Mouse (Mus musculus) ES-E14 (cell line): ENCODE results near the gene Ntrk3. TPM values are rescaled to one million over a fixed set of nuclear protein-coding genes. Genes with fewer than 3 reads are reported as not detected.

Source experiments
- DNase-seq: peaks from one replicate; pipeline ENCODE4 v3.0.0-alpha.2; 2013; ENCODE audit warnings: low read depth, low spot score
- H3K27ac ChIP-seq: 2 replicates; pipeline ENCODE4 v1.5.1; 2012; ENCODE audit warnings: low read depth, mild to moderate bottlenecking, low read length, moderate library complexity, mixed read lengths; ENCODE audit not compliant: poor library complexity, insufficient read depth, severe bottlenecking
- H3K36me3 ChIP-seq: 2 replicates; pipeline ENCODE4 v1.6.1; 2012; ENCODE audit warnings: mild to moderate bottlenecking, low read length, moderate library complexity, mixed read lengths; ENCODE audit not compliant: control insufficient read depth, poor library complexity, insufficient read depth, severe bottlenecking
- H3K4me1 ChIP-seq, 2 experiments: fragments of 150-350 bp in 1 of 2; sonication (generic) in 1 of 2; 2 replicates each; pipeline ENCODE4 v1.6.1; 2012; ENCODE audit warnings: low read length in 2 of 2, mild to moderate bottlenecking in 1 of 2, mixed read lengths in 1 of 2; ENCODE audit not compliant: control insufficient read depth in 2 of 2, insufficient read depth in 2 of 2, poor library complexity in 1 of 2
- H3K4me3 ChIP-seq, 2 experiments: fragments of 150-350 bp in 1 of 2; sonication (generic) in 1 of 2; 2 replicates each; pipeline ENCODE4 v1.5.1; 2012; ENCODE audit warnings: low read length in 2 of 2, low read depth in 1 of 2, mild to moderate bottlenecking in 1 of 2, mixed read lengths in 1 of 2; ENCODE audit not compliant: insufficient read depth in 1 of 2, poor library complexity in 1 of 2, severe bottlenecking in 1 of 2
- H3K9ac ChIP-seq: 2 replicates; pipeline ENCODE4 v1.6.1; 2012; ENCODE audit warnings: low read depth, mild to moderate bottlenecking, low read length, mixed read lengths; ENCODE audit not compliant: poor library complexity, insufficient read depth, severe bottlenecking
- H3K9me3 ChIP-seq: fragments of 150-350 bp; sonication (generic); 2 replicates; pipeline ENCODE4 v1.6.1; 2012; ENCODE audit warnings: low read depth, mild to moderate bottlenecking, low read length; ENCODE audit not compliant: control insufficient read depth, insufficient read depth
- CHD2 ChIP-seq: IDR thresholded peaks from 2 replicates; pipeline ENCODE4 v1.6.1; 2014; ENCODE audit warnings: mild to moderate bottlenecking, low read depth, low read length, inconsistent platforms
- HCFC1 ChIP-seq: IDR thresholded peaks from 2 replicates; pipeline ENCODE4 v1.6.1; 2012; ENCODE audit warnings: low read length, inconsistent platforms, borderline replicate concordance; ENCODE audit not compliant: insufficient read depth
- MAFK ChIP-seq: IDR thresholded peaks from 2 replicates; pipeline ENCODE4 v1.6.1; 2014; ENCODE audit warnings: mild to moderate bottlenecking, low read depth, low read length, inconsistent platforms; ENCODE audit not compliant: insufficient read depth
- ZC3H11A ChIP-seq: IDR thresholded peaks from 2 replicates; pipeline ENCODE4 v1.6.1; 2012; ENCODE audit warnings: low read depth, mild to moderate bottlenecking, inconsistent platforms, low read length, borderline replicate concordance
- ZNF384 ChIP-seq: IDR thresholded peaks from 2 replicates; pipeline ENCODE4 v1.6.1; 2012; ENCODE audit warnings: low read depth, low read length, inconsistent platforms
- in situ Hi-C, 2 experiments: fragments of 600-800 bp; cut with MboI; formaldehyde crosslinking; loops; one replicate each; pipeline ENCODE4 v1.15.1; 2025; ENCODE audit warnings: low sequenced_read_pairs in 2 of 2, inconsistent platforms in 1 of 2; ENCODE audit not compliant: unreplicated experiment in 2 of 2
- total RNA-seq: library from RNA; depleted of rRNA; stranded (reverse); fragments of 300-350 nt; gene quantifications from 2 replicates; pipeline ENCODE4 v1.2.3, GENCODE M21; 2012

Gene Ntrk3
- total RNA-seq, 1 experiment = 0.40 TPM

GRCm38 (mm10) chr7:78439361-78440120 lies 298.3 kb downstream of the Ntrk3 start:
- no peak overlapping the region for H3K27ac ChIP-seq
- in situ Hi-C loops = no loop called here
- DNase-seq = no peak
- H3K4me3 ChIP-seq = no peak overlapping the region
- H3K4me1 ChIP-seq = no peaks in the 10 kb centered on the region
- TF ChIP-seq MAFK = no peak
- no peak for TF ChIP-seq CHD2
- TF ChIP-seq ZNF384 = no peak
- TF ChIP-seq HCFC1 = no peak
- TF ChIP-seq ZC3H11A = no peak
- no peaks in the 10 kb centered on the region for H3K9me3 ChIP-seq
- H3K9ac ChIP-seq = no peak overlapping the region
- no peaks in the 10 kb centered on the region for H3K36me3 ChIP-seq

GRCm38 (mm10) chr7:78433617-78434144 lies 304.1 kb downstream of the Ntrk3 start:
- in situ Hi-C loops = no loop called here
- no peak for DNase-seq
- no peaks in the 10 kb centered on the region for H3K4me1 ChIP-seq
- H3K9ac ChIP-seq = no peak overlapping the region
- TF ChIP-seq ZNF384 = no peak
- TF ChIP-seq CHD2 = no peak
- TF ChIP-seq MAFK = no peak
- no peak for TF ChIP-seq ZC3H11A
- TF ChIP-seq HCFC1 = no peak
- H3K4me3 ChIP-seq = no peak overlapping the region
- H3K27ac ChIP-seq = no peak overlapping the region
- no peaks in the 10 kb centered on the region for H3K36me3 ChIP-seq
- no peaks in the 10 kb centered on the region for H3K9me3 ChIP-seq

GRCm38 (mm10) chr7:78431611-78432010 lies 306.2 kb downstream of the Ntrk3 start:
- Histone ChIP-seq H3K4me3 (no peak overlapping the region), H3K4me1 (no peaks in the 10 kb centered on the region), H3K27ac (no peak overlapping the region), H3K9me3 (no peaks in the 10 kb centered on the region), H3K9ac (no peak overlapping the region), H3K36me3 (no peaks in the 10 kb centered on the region)
- TF ChIP-seq HCFC1 (no peak), ZNF384 (no peak), ZC3H11A (no peak), CHD2 (no peak), MAFK (no peak)
- in situ Hi-C loops = no loop called here
- DNase-seq = no peak

- Histone ChIP-seq H3K9ac (no peak overlapping the region), H3K9me3 (no peaks in the 10 kb centered on the region), H3K27ac (no peak overlapping the region), H3K4me1 (no peaks in the 10 kb centered on the region), H3K4me3 (no peak overlapping the region), H3K36me3 (no peaks in the 10 kb centered on the region)
- in situ Hi-C loops = no loop called here
- no peak for DNase-seq
- TF ChIP-seq HCFC1 (no peak), ZC3H11A (no peak), ZNF384 (no peak), MAFK (no peak)
These were observed 325.6 kb downstream of the Ntrk3 start for GRCm38 (mm10) chr7:78412172-78412571.

- no peaks in the 10 kb centered on the region for H3K9me3 ChIP-seq
- H3K27ac ChIP-seq = no peak overlapping the region
- TF ChIP-seq ZC3H11A (no peak), ZNF384 (no peak), CHD2 (no peak)
- H3K4me3 ChIP-seq = no peak overlapping the region
- in situ Hi-C loops = no loop called here
- no peaks in the 10 kb centered on the region for H3K36me3 ChIP-seq
- H3K9ac ChIP-seq = no peak overlapping the region
- DNase-seq = no peak
- H3K4me1 ChIP-seq = no peaks in the 10 kb centered on the region
These were observed 327.8 kb downstream of the Ntrk3 start for GRCm38 (mm10) chr7:78409970-78410369.
